Mouse (Mus musculus) testis, adult 2 months (tissue): ENCODE measurements at regions not wholly inside any gene's neighbourhood (a gene's known extent, or its start where the extent isn't known, plus 50 kb on each side); places are given as distances from the start of the nearest gene placed in this dataset.
"Not testable (repeated sequence)": the region's sequence is repeated elsewhere in the genome, so short reads cannot be mapped to it uniquely, and the experiment has no call there.

Experiments used
- H3K27ac ChIP-seq: fragments of 200-500 bp; 2 replicates; pipeline ENCODE4 v1.5.1; 2012; ENCODE audit warnings: low read depth, low read length; ENCODE audit not compliant: control insufficient read depth, insufficient read depth
- H3K27me3 ChIP-seq: fragments of 200-500 bp; 2 replicates; pipeline ENCODE4 v1.6.1; 2012; ENCODE audit warnings: mild to moderate bottlenecking, low read length, moderate library complexity; ENCODE audit not compliant: control insufficient read depth, insufficient read depth
- H3K36me3 ChIP-seq: fragments of 200-500 bp; 2 replicates; pipeline ENCODE4 v1.6.1; 2012; ENCODE audit warnings: mild to moderate bottlenecking, low read length; ENCODE audit not compliant: control insufficient read depth, insufficient read depth
- H3K4me1 ChIP-seq: fragments of 200-500 bp; 2 replicates; pipeline ENCODE4 v1.6.1; 2012; ENCODE audit warnings: low read length; ENCODE audit not compliant: control insufficient read depth, insufficient read depth
- H3K4me3 ChIP-seq: fragments of 200-500 bp; 2 replicates; pipeline ENCODE4 v1.5.1; 2012; ENCODE audit warnings: low read depth, mild to moderate bottlenecking, low read length, moderate library complexity, mixed read lengths; ENCODE audit not compliant: control insufficient read depth
- CTCF ChIP-seq: fragments of 200-500 bp; IDR thresholded peaks from 2 replicates; pipeline ENCODE4 v1.5.1; 2012; ENCODE audit warnings: low read depth, mild to moderate bottlenecking, inconsistent platforms, low read length, moderate library complexity; ENCODE audit not compliant: control insufficient read depth, insufficient read depth, insufficient replicate concordance
- POLR2A ChIP-seq: fragments of 200-500 bp; IDR thresholded peaks from 2 replicates; pipeline ENCODE4 v1.6.1; 2012; ENCODE audit warnings: low read depth, mild to moderate bottlenecking, inconsistent platforms, low read length, moderate library complexity; ENCODE audit not compliant: control insufficient read depth

GRCm38 (mm10) chr3:133684747-133685146 lies 139.8 kb upstream of the Tet2 start:
- Histone ChIP-seq H3K4me1 (no peaks in the 10 kb centered on the region), H3K4me3 (no peak overlapping the region), H3K27me3 (no peaks in the 10 kb centered on the region), H3K27ac (no peak overlapping the region), H3K36me3 (no peaks in the 10 kb centered on the region)
- no peak for TF ChIP-seq CTCF
- no peak for TF ChIP-seq POLR2A

- H3K27ac ChIP-seq: no peak overlapping the region
- H3K4me1 ChIP-seq: no peaks in the 10 kb centered on the region
- no peak for TF ChIP-seq POLR2A
- no peak for TF ChIP-seq CTCF
Measured at GRCm38 (mm10) chr3:133685393-133685792, 140.5 kb upstream of the Tet2 start.

GRCm38 (mm10) chr3:133694057-133694456 lies 149.1 kb upstream of the Tet2 start:
- H3K4me3 ChIP-seq: no peak overlapping the region
- TF ChIP-seq CTCF: no peak
- no peak for TF ChIP-seq POLR2A
- H3K27ac ChIP-seq: no peak overlapping the region
- H3K27me3 ChIP-seq: no peaks in the 10 kb centered on the region
- H3K4me1 ChIP-seq: no peaks in the 10 kb centered on the region
- no peaks in the 10 kb centered on the region for H3K36me3 ChIP-seq

More at GRCm38 (mm10) chr3:133685393-133685792, 140.5 kb upstream of the Tet2 start:
- no peaks in the 10 kb centered on the region for H3K27me3 ChIP-seq
- no peaks in the 10 kb centered on the region for H3K36me3 ChIP-seq
- no peak overlapping the region for H3K4me3 ChIP-seq

GRCm38 (mm10) chr3:133696122-133696521 lies 151.2 kb upstream of the Tet2 start:
- TF ChIP-seq POLR2A: no peak
- TF ChIP-seq CTCF: no peak
- Histone ChIP-seq H3K27me3 (no peaks in the 10 kb centered on the region), H3K36me3 (no peaks in the 10 kb centered on the region), H3K27ac (no peak overlapping the region), H3K4me1 (no peaks in the 10 kb centered on the region), H3K4me3 (no peak overlapping the region)

- H3K27ac ChIP-seq, H3K27me3 ChIP-seq, H3K4me3 ChIP-seq, H3K36me3 ChIP-seq, H3K4me1 ChIP-seq: not testable (repeated sequence)
Measured at GRCm38 (mm10) chr3:133704849-133705248, 159.9 kb upstream of the Tet2 start.

GRCm38 (mm10) chr3:133711518-133711917 lies 166.6 kb upstream of the Tet2 start:
- TF ChIP-seq POLR2A (no peak), CTCF (no peak)
- no peaks in the 10 kb centered on the region for H3K4me1 ChIP-seq
- no peaks in the 10 kb centered on the region for H3K27me3 ChIP-seq
- H3K36me3 ChIP-seq: no peaks in the 10 kb centered on the region
- H3K27ac ChIP-seq: no peak overlapping the region
- H3K4me3 ChIP-seq: no peak overlapping the region

- Histone ChIP-seq H3K4me1 (no peaks in the 10 kb centered on the region), H3K27me3 (no peaks in the 10 kb centered on the region), H3K4me3 (no peak overlapping the region), H3K27ac (no peak overlapping the region), H3K36me3 (no peaks in the 10 kb centered on the region)
- TF ChIP-seq CTCF: no peak
- no peak for TF ChIP-seq POLR2A
Measured at GRCm38 (mm10) chr3:133722550-133723290, 177.8 kb upstream of the Tet2 start.

GRCm38 (mm10) chr3:133726831-133727230 lies 181.9 kb upstream of the Tet2 start:
- Histone ChIP-seq H3K27ac (no peak overlapping the region), H3K4me1 (no peaks in the 10 kb centered on the region), H3K4me3 (no peak overlapping the region), H3K36me3 (no peaks in the 10 kb centered on the region), H3K27me3 (no peaks in the 10 kb centered on the region)
- TF ChIP-seq POLR2A (no peak), CTCF (no peak)
